Mouse (Mus musculus) embryo, embryonic 10.5 days (tissue): ENCODE measurements at regions not wholly inside any gene's neighbourhood (a gene's known extent, or its start where the extent isn't known, plus 50 kb on each side); places are given as distances from the start of the nearest gene placed in this dataset.

Experiments used
- DNase-seq: peaks from one replicate; pipeline ENCODE4 v3.0.0-alpha.2; 2015; ENCODE audit warnings: low spot score

GRCm38 (mm10) chr11:95198196-95198595 is 52.1 kb upstream of the Dlx4 start:
- DNase-seq = peak; percentile 12

GRCm38 (mm10) chr11:95200971-95201370 is 54.9 kb upstream of the Dlx4 start:
- DNase-seq = no peak

- DNase-seq = peak; percentile 77
These were observed 50.9 kb upstream of the Tac4 start for GRCm38 (mm10) chr11:95210185-95211030.

GRCm38 (mm10) chr11:95211031-95211425 is 50.3 kb upstream of the Tac4 start:
- DNase-seq = no peak
